Mouse (Mus musculus) gastrocnemius, postnatal 36 days (tissue): ENCODE results near the gene Aco2. TPM values are rescaled to one million over a fixed set of nuclear protein-coding genes. Genes with fewer than 3 reads are reported as not detected.

Experiments used
- DNase-seq, 2 experiments: peaks; one replicate each; pipeline ENCODE4 v3.0.0; 2022
- intact Hi-C: fragments of 180-260 bp; cut with DNase I; formaldehyde crosslinking; loops from one replicate; pipeline ENCODE4 v1.15.1; 2025
- total RNA-seq, 2 experiments: library from RNA; stranded (reverse); gene quantifications; 2 replicates each; pipeline ENCODE4 v1.2.3; 2021

Gene Aco2
- total RNA-seq, 2 experiments from 2014 or later, result 1,185 to 1,290 TPM

GRCm38 (mm10) chr15:81912498-81912897 lies 40.4 kb downstream of the Aco2 start:
- intact Hi-C loops, result no loop called here
- DNase-seq, result no peak

DNA sequence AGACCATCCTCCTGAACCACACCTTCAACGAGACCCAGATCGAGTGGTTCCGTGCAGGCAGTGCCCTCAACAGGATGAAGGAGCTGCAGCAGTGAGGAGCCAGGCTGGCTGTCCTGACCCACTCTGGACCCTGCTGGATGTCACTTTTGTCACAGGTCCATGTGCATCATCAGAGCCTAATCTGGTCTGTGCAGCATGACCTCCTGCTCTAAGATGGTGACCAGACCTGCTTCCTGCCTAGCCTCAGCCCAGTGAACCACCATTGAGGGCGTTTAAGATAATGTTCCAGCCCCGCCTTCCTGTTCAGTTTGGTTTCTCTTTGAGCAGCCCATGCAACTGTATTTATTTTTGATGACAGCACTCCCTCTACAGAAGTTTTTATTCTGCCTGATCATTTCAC lies 42.6 kb downstream of the Aco2 start:
- no peak for DNase-seq
- intact Hi-C loops, result loop anchor here (5.0 kb wide), 1 partner anchor 177 kb away; no protein-coding TSS in a partner anchor

DNA sequence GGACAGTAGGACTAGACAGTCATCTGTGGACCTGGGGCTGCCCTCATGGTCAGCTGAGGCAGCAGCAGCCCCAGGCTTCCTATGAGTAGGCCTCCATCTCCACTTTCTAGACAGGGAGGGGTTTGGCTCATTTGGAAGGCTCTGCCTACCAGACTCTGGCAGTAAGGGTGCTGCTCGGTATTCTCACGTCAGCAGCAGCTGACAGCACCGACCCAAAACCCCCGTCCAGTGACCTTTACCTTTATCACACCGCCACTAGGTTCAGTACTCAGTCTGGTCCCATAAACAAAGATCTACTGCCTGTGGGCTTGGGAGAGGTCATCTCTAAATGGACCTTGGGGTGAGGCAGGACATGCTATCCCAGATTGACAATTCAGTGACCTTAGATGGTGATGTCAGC lies 43.6 kb downstream of the Aco2 start:
- no peak for DNase-seq
- intact Hi-C loops, result loop anchor here (5.0 kb wide), 1 partner anchor 178 kb away; no protein-coding TSS in a partner anchor

DNA sequence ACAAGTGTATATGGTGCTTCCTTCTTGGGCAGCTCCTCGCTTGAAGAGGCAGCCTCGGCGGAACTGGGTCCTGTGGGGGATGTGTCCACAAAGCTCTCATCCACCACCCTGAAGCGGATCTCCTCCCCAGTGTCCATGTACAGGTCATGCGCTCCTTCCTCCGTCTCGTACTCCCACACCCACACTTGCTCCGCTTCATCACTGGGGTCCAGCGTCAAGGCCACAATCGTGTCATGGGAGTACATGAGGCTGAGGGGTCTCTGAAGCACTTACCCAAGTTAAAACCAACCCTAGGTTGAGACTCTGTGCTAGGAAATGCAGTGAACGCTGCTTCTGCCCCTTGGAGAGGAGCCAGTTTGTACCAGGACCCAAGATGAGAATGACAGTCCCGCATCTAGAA lies 45.1 kb downstream of the Aco2 start:
- DNase-seq, result no peak
- intact Hi-C loops, result loop anchor here (5.0 kb wide), 1 partner anchor 180 kb away; no protein-coding TSS in a partner anchor

GRCm38 (mm10) chr15:81917621-81918463 lies 45.7 kb downstream of the Aco2 start:
- intact Hi-C loops, result loop anchor here (2.0 to 5.0 kb wide), 2 partner anchors 87 to 181 kb away; no protein-coding TSS in a partner anchor
- DNase-seq, result peak; percentile 63 to 68

GRCm38 (mm10) chr15:81919062-81919461 lies 47.0 kb downstream of the Aco2 start:
- DNase-seq, result no peak
- intact Hi-C loops, result loop anchor here (2.0 to 5.0 kb wide), 2 partner anchors 88 to 182 kb away; no protein-coding TSS in a partner anchor

GRCm38 (mm10) chr15:81920546-81921217 lies 48.6 kb downstream of the Aco2 start:
- intact Hi-C loops, result no loop called here
- DNase-seq, result no peak

- no peak for DNase-seq
- intact Hi-C loops, result no loop called here
Measured at GRCm38 (mm10) chr15:81921255-81921654, 49.1 kb downstream of the Aco2 start.

DNA sequence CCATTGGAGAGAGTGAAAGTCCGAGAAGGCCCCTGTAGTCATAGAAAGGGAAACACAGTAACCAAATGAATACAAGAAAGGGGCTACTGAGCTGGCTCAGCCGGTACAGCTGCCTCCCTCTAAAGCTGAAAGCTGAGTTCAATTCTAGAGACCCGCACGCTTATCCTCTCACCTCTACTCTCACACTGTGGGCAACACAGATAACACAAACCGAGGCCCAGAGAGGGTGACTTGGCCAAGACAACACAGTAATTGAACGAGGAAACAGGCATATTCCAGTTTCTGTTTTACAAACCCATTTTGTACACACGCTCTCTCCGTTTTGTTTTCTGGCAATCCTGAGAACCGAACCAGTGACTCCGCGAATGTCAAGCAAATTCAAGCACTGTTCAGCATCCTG lies 52.8 kb downstream of the Aco2 start:
- intact Hi-C loops, result no loop called here

GRCm38 (mm10) chr15:81925760-81926445 lies 53.8 kb downstream of the Aco2 start, which contains the start of gene Polr3h:
Gene Polr3h (minus strand): TSS chr15:81926240.
- intact Hi-C loops, result no loop called here

More for the DNA sequence above, 52.8 kb downstream of the Aco2 start:
- DNase-seq, result no peak

DNA sequence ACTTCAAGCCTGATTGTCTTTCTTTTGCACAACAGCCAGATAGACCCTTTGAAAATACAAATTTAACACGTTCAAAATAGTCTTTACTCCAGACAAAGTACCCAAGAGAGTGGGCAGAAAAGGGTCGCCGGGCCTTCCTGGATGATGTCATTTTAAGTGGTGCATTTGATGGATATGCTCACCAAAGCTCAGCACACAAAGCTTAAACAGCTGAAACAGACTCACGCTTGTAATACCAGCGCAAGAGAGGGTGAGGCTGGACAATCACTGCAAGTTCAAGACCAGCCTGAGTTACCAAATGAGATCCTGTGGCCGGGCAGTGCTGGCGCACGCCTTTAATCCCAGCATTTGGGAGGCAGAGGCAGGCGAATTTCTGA lies 54.3 kb downstream of the Aco2 start:
- intact Hi-C loops, result no loop called here
- no peak for DNase-seq

More at GRCm38 (mm10) chr15:81925760-81926445, 53.8 kb downstream of the Aco2 start, which contains the start of gene Polr3h:
- peak; percentile 87 to 95 for DNase-seq

DNA sequence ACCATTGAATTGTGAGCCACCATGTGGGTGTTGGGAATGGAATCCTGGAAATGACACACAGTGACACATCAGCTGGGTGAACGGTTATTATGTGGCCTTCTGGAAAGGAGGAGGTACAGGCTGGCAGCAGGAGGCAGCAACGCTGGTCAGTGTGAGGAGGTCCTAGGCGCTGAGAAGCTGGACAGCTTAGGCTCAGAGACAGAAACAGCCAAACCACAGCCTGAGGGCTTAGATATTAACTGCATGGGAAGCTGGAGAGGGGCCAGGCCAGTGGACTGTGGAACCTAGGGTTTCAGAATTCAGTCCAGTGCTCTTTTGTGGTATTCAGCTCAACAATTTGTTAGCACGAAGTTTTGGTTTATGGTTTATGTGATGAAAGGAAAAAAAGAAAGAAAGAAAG lies 55.6 kb downstream of the Aco2 start:
- intact Hi-C loops, result no loop called here
- no peak for DNase-seq

- intact Hi-C loops, result no loop called here
- no peak for DNase-seq
Measured at GRCm38 (mm10) chr15:81928277-81928676, 56.2 kb downstream of the Aco2 start.

DNA sequence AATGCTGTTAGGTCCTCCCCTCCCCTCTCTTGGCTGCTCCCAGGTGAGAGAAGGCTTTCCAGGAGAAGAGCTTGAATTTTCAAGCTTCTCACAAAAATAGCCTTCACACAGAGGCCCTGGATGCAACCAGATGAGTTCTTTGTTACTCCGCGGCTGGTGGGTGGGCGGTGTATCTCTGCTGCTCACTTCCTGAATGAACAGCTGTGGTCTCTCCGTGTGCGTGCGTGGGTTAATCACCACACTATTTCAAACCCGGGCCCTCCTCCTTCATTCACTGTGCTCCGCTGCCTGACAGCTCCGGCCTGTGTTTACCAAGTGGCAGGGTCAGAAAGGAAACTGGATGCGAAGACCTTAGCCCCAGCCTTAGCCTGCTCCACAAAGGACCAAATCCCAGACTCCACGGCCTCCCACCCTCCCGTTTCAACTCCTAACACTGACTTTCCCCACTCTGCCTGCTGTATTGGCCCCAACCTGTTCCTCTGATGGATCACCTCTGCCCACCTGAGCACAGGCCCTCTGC lies 60.9 kb downstream of the Aco2 start:
- intact Hi-C loops, result no loop called here

GRCm38 (mm10) chr15:81933986-81934385 lies 61.9 kb downstream of the Aco2 start:
- intact Hi-C loops, result no loop called here
- no peak for DNase-seq

More for the DNA sequence above, 60.9 kb downstream of the Aco2 start:
- no peak for DNase-seq

DNA sequence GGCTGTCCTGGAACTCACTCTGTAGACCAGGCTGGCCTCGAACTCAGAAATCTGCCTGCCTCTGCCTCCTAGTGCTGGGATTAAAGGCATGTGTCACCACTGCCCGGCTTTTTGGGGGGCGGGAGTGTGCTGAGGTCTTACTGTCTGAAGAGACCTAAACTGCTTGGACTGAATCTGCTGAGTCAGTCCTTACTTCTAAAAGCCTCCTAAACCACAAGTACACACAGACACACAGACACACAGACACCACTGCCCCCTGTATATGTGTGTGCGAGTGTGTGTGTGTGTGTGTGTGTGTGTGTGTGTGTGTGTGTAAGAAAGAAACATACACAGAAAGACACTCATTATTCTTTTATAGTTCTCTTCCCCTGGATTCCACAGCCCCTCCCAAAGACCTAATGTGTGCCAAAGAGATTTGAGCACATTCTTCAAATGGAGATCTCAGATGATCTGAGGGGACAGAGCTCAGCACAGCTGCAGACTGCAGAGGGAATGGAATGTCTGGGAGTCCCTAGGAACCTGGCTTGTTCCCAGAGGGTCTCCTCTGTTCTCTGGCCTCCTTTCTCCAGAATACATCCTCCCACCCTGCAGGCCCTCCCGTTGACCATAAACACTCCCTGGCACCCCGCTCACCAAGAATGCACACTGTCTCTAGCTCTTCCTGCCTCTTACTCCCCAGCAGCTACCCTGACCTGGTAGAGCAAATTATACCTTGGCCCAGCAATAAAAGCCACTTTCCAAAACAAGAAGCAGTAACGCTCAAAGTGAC lies 63.9 kb downstream of the Aco2 start:
- no peak for DNase-seq
- intact Hi-C loops, result loop anchor here (5.0 kb wide), 1 partner anchor 51 kb away; the partner anchor contains the start of gene Xrcc6

DNA sequence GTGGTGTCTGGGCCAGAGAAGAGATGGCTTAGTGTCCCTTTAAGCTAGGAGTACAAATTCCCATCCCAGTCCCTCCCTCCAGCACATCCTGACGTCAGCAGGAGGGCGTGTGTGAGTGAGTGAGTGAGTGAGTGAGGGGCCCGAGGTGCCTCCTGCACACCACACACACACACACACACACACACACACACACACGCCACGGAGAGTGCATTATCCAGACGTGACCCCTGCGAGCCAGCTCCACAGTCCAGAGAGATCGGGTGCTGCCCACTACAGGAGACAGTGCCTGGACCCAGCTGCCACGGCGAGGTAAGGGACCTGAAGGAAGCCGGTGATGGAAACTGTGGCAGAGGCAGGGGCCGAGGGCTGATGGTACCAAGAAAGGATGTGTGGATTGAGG lies 64.6 kb downstream of the Aco2 start, which contains the start of gene Csdc2:
Csdc2 (plus strand) TSS at position 81 of the 400 bp plus-strand sequence.
- intact Hi-C loops, result loop anchor here (5.0 kb wide), 1 partner anchor 51 kb away; the partner anchor contains the start of gene Xrcc6
- DNase-seq, result no peak

- no peak for DNase-seq
- intact Hi-C loops, result loop anchor here (5.0 kb wide), 1 partner anchor 50 kb away; the partner anchor contains the start of gene Xrcc6
Measured at GRCm38 (mm10) chr15:81937098-81937972, 65.2 kb downstream of the Aco2 start.
